In the genomic region with DNA sequence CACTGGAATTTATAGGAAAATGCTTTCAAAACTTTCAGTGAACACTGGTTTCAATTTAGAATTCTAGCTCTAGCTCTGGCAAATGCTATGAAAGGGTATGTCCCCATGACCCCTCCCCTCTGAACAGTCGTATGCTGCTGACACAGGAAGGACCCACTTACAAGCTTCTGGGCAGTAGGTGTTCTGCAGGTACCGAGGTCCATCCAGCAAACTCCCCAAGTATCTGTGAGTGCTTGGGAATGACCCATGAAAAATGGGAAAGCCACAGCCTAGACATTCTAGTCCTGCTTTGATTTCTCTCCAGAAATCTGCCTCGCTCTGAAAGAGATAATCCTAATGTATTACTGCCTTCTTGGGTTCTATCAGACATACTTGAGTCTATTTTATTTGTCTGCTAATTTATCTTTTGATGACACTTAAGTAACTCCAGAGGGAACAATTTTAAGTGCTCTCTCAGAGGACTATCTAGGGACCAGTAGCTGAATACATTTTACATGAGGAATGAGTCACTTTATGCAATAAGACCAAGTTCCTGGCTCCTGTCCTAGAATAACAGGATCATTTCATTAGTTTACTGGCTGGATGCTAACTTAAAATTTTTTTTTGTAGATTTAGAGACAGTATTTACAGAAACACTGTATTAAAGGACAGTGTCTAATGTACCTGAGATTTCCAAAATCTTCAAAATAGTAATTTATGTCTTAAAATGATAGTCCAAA, we compare ENCODE assay signal across 22 mouse cellular contexts. TPM values are rescaled to one million over a fixed set of nuclear protein-coding genes. Genes with fewer than 3 reads are reported as not detected.
A peak's percentile ranks its signal among the peaks of the same experiment; 100 is the strongest.
DNase-seq lines count a peak whose midpoint lies in the region; ATAC-seq and TF ChIP-seq lines count a peak whose summit lies in the region.
"Had no signal": no experiment of that assay in that cellular context is flagged by ENCODE, and none has a peak within 500 bp of the region (broad histone marks: within the 10 kb centered on the region; RNA-seq: fewer than 3 reads in every experiment).

No protein-coding gene starts in this region.

- H3K27me3 ChIP-seq in lung, embryonic 15.5 days, result no peaks in the 10 kb centered on the region
- no peaks in the 10 kb centered on the region for H3K27me3 ChIP-seq in C2C12 (ENCODE audit: control insufficient read depth, insufficient read depth, insufficient read length)
- no peaks in the 10 kb centered on the region for H3K27me3 ChIP-seq in liver, embryonic 12.5 days (replicated peaks)
- H3K27me3 ChIP-seq: heart, embryonic 13.5 days had no signal

- H3K79me2 ChIP-seq in C2C12 (ENCODE audit: control insufficient read depth, insufficient read depth), result no peaks in the 10 kb centered on the region

- H3ac ChIP-seq in C2C12 (ENCODE audit: control insufficient read depth, insufficient read length, low read depth), result no peak overlapping the region

- no peak overlapping the region for H3K27ac ChIP-seq in lung, embryonic 15.5 days
- no peak overlapping the region for H3K27ac ChIP-seq in liver, embryonic 12.5 days
- H3K27ac ChIP-seq: forebrain, embryonic 10.5 days; heart, embryonic 13.5 days; hindbrain, postnatal 0 days; midbrain, embryonic 10.5 days had no signal

- no peaks in the 10 kb centered on the region for H3K36me3 ChIP-seq in lung, embryonic 15.5 days
- H3K36me3 ChIP-seq in C2C12 (ENCODE audit: control insufficient read depth, insufficient read depth), result no peaks in the 10 kb centered on the region
- H3K36me3 ChIP-seq in liver, embryonic 12.5 days, result no peaks in the 10 kb centered on the region
- H3K36me3 ChIP-seq: forebrain, embryonic 10.5 days; G1E; heart, embryonic 13.5 days had no signal

- no peak overlapping the region for H3K4me3 ChIP-seq in lung, embryonic 15.5 days
- no peak overlapping the region for H3K4me3 ChIP-seq in C2C12 (ENCODE audit: insufficient read depth, poor library complexity, severe bottlenecking)
- no peak overlapping the region for H3K4me3 ChIP-seq in liver, embryonic 12.5 days
- H3K4me3 ChIP-seq: forebrain, embryonic 10.5 days; heart, embryonic 13.5 days; midbrain, embryonic 10.5 days had no signal

- 52% methylated on average over 3 of the region's 3 CpGs for WGBS in lung, embryonic 15.5 days
- 60% methylated on average over 3 of the region's 3 CpGs for WGBS in liver, embryonic 12.5 days (ENCODE audit: insufficient replicate concordance)

- TF ChIP-seq CTCF in C2C12 (IDR thresholded peaks at IDR 0.05; ENCODE audit: control insufficient read depth, insufficient read depth, insufficient read length), result no peak

- H3K9ac ChIP-seq in lung, embryonic 15.5 days, result no peak overlapping the region
- no peak overlapping the region for H3K9ac ChIP-seq in liver, embryonic 12.5 days
- H3K9ac ChIP-seq: heart, embryonic 13.5 days had no signal

- H3K4me1 ChIP-seq in lung, embryonic 15.5 days, result 0 out of 2 replicates have a peak, but pooled peaks cover 6% of the 10 kb centered on the region
- H3K4me1 ChIP-seq in liver, embryonic 12.5 days, result peaks cover 9% of the 10 kb centered on the region
- H3K4me1 ChIP-seq: forebrain, embryonic 10.5 days had no signal

- no peaks in the 10 kb centered on the region for H3K79me3 ChIP-seq in C2C12 (ENCODE audit: low read depth)

- no peaks in the 10 kb centered on the region for H3K9me3 ChIP-seq in lung, embryonic 15.5 days
- no peaks in the 10 kb centered on the region for H3K9me3 ChIP-seq in liver, embryonic 12.5 days (replicated peaks)
- H3K9me3 ChIP-seq: forebrain, embryonic 10.5 days; G1E; heart, embryonic 13.5 days; midbrain, embryonic 10.5 days had no signal

- peak; percentile 72 for DNase-seq in heart, adult 11 months
- no peak for DNase-seq in heart, adult 9 months (ENCODE audit: low spot score in 2 of 2)
- no peak for DNase-seq in lung, postnatal 25 days (ENCODE audit: low spot score)
- DNase-seq in brain, adult 2 months (ENCODE audit: low read depth, low spot score), result peak; percentile 34
- no peak for DNase-seq in gastrocnemius, postnatal 14 days
- DNase-seq: adrenal gland, postnatal 25 days; cerebellum, adult 9-10 months; gastrocnemius, postnatal 10 days; heart, adult 18-20 months; heart, postnatal 14 days; kidney, postnatal 10 days; liver had no signal

- no peak overlapping the region for H3K4me2 ChIP-seq in lung, embryonic 15.5 days
- no peak overlapping the region for H3K4me2 ChIP-seq in liver, embryonic 12.5 days
- H3K4me2 ChIP-seq: heart, embryonic 13.5 days had no signal

- ATAC-seq in lung, embryonic 15.5 days (ENCODE audit: borderline replicate concordance, extremely low read depth, low FRiP score, low TSS enrichment), result 0 out of 2 replicates have a peak, but pooled peaks have one; percentile 23
- ATAC-seq in liver, embryonic 12.5 days, result no peak
- ATAC-seq: forebrain, embryonic 16.5 days; hindbrain, postnatal 0 days; intestine, embryonic 16.5 days had no signal

- intact Hi-C loops in gastrocnemius, postnatal 14 days (cut with DNase I; ENCODE audit: low total_unique reads), result no loop called here

TF ChIP-seq in C2C12, 6 proteins besides CTCF, POLR2A, EP300 and RAD21:
- TF ChIP-seq MAX (IDR thresholded peaks at IDR 0.05), result no peak
- no peak for TF ChIP-seq MYOG (IDR thresholded peaks at IDR 0.05; ENCODE audit: control insufficient read depth, extremely low read depth, insufficient read length)
- no peak for TF ChIP-seq FOSL1 (IDR thresholded peaks at IDR 0.05; ENCODE audit: insufficient read depth, low read length, poor library complexity, severe bottlenecking)
- TF ChIP-seq MYOD1 (IDR thresholded peaks at IDR 0.05; ENCODE audit: control insufficient read depth, insufficient read length, low read depth), result no peak
- TF ChIP-seq USF1 (IDR thresholded peaks at IDR 0.05; ENCODE audit: low read depth), result no peak
- peak; percentile 21 for TF ChIP-seq CEBPB (IDR thresholded peaks at IDR 0.05; ENCODE audit: low read depth)

RNA-seq across cellular contexts. Expression of a gene that starts 6.9 kb away (rescaled TPM):
- 41.0 and 42.5 TPM in 2 replicates for polyA plus RNA-seq in lung, embryonic 15.5 days (2015; fragmentation: Nextera tagmentation; extraction: Ambion mirVana)
- polyA plus RNA-seq in C2C12 (2012; fragmentation: generic; extraction: Trizol), result 3.7 TPM
- 8.5 and 8.6 TPM in 2 replicates for polyA plus RNA-seq in liver, embryonic 12.5 days (2016; fragmentation: Nextera tagmentation; extraction: Ambion mirVana)
- 1 to 10 TPM; 7.2 to 7.7 TPM for total RNA-seq in gastrocnemius, postnatal 14 days (2021)

Comparison
In these comparisons a context has a peak if more than half of its experiments do, and no peak if none do; other contexts are left out.
1. DNase-seq: peak in heart, adult 11 months (single experiment) and brain, adult 2 months (single experiment); none in heart, adult 9 months (0 of 2), lung, postnatal 25 days (single experiment) and gastrocnemius, postnatal 14 days (single experiment).